In the genomic region with DNA sequence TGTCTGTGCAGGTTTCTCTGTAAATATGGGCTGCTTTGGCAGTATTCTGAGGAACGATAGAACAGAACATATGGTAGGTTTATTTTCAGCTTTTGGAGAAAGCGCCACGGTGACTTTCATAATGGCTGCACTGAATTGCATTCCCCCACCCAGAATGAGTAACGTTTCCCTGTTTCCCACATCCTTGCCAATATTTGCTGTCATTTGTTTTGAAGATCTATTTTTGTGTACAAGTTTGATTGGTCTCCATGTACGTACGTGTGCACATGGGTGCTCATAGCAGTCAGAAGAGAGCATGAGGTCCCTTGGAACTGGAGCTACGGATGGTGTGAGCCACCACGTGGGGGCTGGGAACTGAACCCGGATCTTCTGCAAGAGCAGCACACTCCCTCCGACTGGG, we compare ENCODE assay signal across 19 mouse cellular contexts. TPM values are rescaled to one million over a fixed set of nuclear protein-coding genes. Genes with fewer than 3 reads are reported as not detected.
A peak's percentile ranks its signal among the peaks of the same experiment; 100 is the strongest.
DNase-seq lines count a peak whose midpoint lies in the region; ATAC-seq lines count a peak whose summit lies in the region.
"Had no signal": no experiment of that assay in that cellular context is flagged by ENCODE, and none has a peak within 500 bp of the region (broad histone marks: within the 10 kb centered on the region; RNA-seq: fewer than 3 reads in every experiment).

No protein-coding gene starts in this region.

- no peak for ATAC-seq in monocyte, adult 5-6 weeks (replicated peaks; ENCODE audit: insufficient number of reproducible peaks, low FRiP score, low TSS enrichment, poor library complexity, severe bottlenecking)
- ATAC-seq: intestine, embryonic 16.5 days; lung, postnatal 0 days; midbrain, embryonic 13.5 days had no signal

- DNase-seq in cerebellum, adult 18-20 months, result peak; percentile 38 to 53
- no peak for DNase-seq in cerebellum, adult 8-10 months
- DNase-seq in layer of hippocampus, adult 18-20 months (ENCODE audit: low spot score in 2 of 2), result peak; percentile 44 to 73
- no peak for DNase-seq in layer of hippocampus, postnatal 36 days
- peak; percentile 73 for DNase-seq in brain, adult 2 months (ENCODE audit: low read depth, low spot score)
- peak; percentile 34 to 37 for DNase-seq in cerebellum, postnatal 36 days
- DNase-seq: adrenal gland, adult 2 months; gastrocnemius, postnatal 36 days; retina, postnatal 1 day; thymus, postnatal 25 days had no signal

RNA-seq across cellular contexts. Expression of a gene that starts 1.5 kb away (rescaled TPM):
- not detected for total RNA-seq in layer of hippocampus, adult 18-20 months (2021)
- not detected for total RNA-seq in layer of hippocampus, postnatal 36 days (2021)
- total RNA-seq in monocyte, adult 5-6 weeks (2017), result not detected in 3 replicates
- total RNA-seq: adrenal gland, adult 2 months; CH12.LX; gastrocnemius, postnatal 36 days; heart, postnatal 25 days; layer of hippocampus, postnatal 14 days; megakaryocyte progenitor cell, adult 5-6 weeks; neutrophil, adult 5-6 weeks had no signal

RNA-seq across cellular contexts. Expression of a gene that starts 38.8 kb away (rescaled TPM):
- total RNA-seq in layer of hippocampus, adult 18-20 months (2021), result 100 to 1,000 TPM; 127 to 139 TPM
- 100 to 1,000 TPM; 124 to 148 TPM for total RNA-seq in layer of hippocampus, postnatal 36 days (2021)
- 1,228 to 1,583 TPM (median 1,384 TPM) in 3 replicates for total RNA-seq in monocyte, adult 5-6 weeks (2017)

Comparison
In these comparisons a context has a peak if more than half of its experiments do, and no peak if none do; other contexts are left out.
1. DNase-seq: peak in cerebellum, adult 18-20 months (2 of 2), layer of hippocampus, adult 18-20 months (2 of 2), brain, adult 2 months (single experiment) and cerebellum, postnatal 36 days (2 of 2); none in cerebellum, adult 8-10 months (single experiment) and layer of hippocampus, postnatal 36 days (0 of 2).